Mouse (Mus musculus) embryo, embryonic 11.5 days (tissue): ENCODE measurements at regions not wholly inside any gene's neighbourhood (a gene's known extent, or its start where the extent isn't known, plus 50 kb on each side); places are given as distances from the start of the nearest gene placed in this dataset.

Experiments
- DNase-seq: peaks from one replicate; pipeline ENCODE4 v3.0.0-alpha.2; 2012; ENCODE audit warnings: low read depth, low spot score

- DNase-seq, result no peak
Measured at GRCm38 (mm10) chr3:60916411-60916810, 86.2 kb upstream of the P2ry1 start.

GRCm38 (mm10) chr3:60917271-60917670 is 85.3 kb upstream of the P2ry1 start:
- DNase-seq, result no peak

- no peak for DNase-seq
Measured at GRCm38 (mm10) chr3:60926024-60926547, 76.5 kb upstream of the P2ry1 start.

GRCm38 (mm10) chr3:60928910-60929309 is 73.7 kb upstream of the P2ry1 start:
- DNase-seq, result no peak

GRCm38 (mm10) chr3:60934492-60934891 is 68.1 kb upstream of the P2ry1 start:
- no peak for DNase-seq

- DNase-seq, result no peak
Measured at GRCm38 (mm10) chr3:60941451-60941850, 61.1 kb upstream of the P2ry1 start.

GRCm38 (mm10) chr3:60948897-60949296 is 53.7 kb upstream of the P2ry1 start:
- DNase-seq, result no peak
